Mouse (Mus musculus): ENCODE measurements around the gene Steap1. TPM values are rescaled to one million over a fixed set of nuclear protein-coding genes. Genes with fewer than 3 reads are reported as not detected.

The Steap1 gene
- 0.88 and 1.8 TPM in 2 replicates for polyA plus RNA-seq (2014; fragmentation: Nextera tagmentation; extraction: Ambion mirVana)

DNA sequence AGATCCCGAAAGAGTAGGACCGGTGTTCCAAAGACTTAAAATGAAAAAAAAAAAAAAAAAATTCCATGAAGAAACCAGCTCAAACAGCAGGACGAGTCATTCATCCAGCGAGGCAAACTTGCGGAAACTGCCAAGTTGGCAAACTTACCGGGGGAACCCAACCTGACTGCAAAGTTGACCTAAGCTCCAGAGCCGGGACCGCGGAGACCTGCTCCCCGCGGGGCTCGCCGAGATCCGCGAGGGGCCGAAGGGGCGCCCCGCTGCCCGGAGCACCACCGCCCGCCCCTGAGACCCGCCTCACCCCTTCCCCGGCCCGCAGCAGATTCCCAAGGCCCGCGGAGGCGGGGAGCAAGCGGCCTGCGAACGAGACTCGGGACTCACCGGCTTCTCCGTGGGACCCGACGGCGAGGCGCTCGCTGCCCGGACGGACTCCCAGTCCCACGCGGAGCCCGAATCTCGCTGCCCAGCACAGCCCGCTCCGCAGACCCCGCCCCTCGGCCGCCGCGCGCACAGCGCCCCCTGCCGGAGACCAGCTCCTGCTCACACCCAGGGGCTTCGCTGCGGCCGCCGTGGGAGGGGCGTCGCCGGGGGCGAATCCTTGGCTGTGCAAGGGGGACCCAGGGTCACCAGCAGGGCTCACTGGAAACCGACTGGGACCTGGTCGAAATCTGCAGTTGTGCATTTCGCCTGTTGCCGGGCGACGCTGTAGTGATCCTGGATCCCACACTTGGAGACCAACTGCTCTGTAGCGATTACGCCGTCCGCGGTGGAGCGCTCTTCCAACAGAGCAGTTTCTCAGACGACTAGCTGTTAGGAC, at the start of gene Steap1:
TSS of gene Steap1 (minus strand) at position 461 of the 817 bp plus-strand sequence.
- Histone ChIP-seq H3K27ac (ENCODE audit: low read depth, low read length) (no peak within 1 kb of the TSS), H3K4me3 (ENCODE audit: low read depth, low read length) (peak within 1 kb of the TSS; percentile 52), H3K9ac (replicated peaks; ENCODE audit: low read depth, low read length) (peak within 1 kb of the TSS; percentile 46; the same call in 1 of the 2 replicates), H3K4me1 (ENCODE audit: control insufficient read depth, insufficient read depth, low read length) (no peaks in the 10 kb centered on the region; the same call in 1 of the 2 replicates), H3K4me2 (ENCODE audit: low read depth, low read length) (peak within 1 kb of the TSS; percentile 93), H3K27me3 (ENCODE audit: control insufficient read depth, insufficient read depth, low read length) (peaks cover 3% of the 10 kb centered on the region; the same call in 1 of the 2 replicates), H3K36me3 (ENCODE audit: control insufficient read depth, insufficient read depth, low read length) (no peaks in the 10 kb centered on the region), H3K9me3 (ENCODE audit: control insufficient read depth, low read length) (no peaks in the 10 kb centered on the region)
- WGBS, result under 1% methylated on average over 64 of the region's 75 CpGs
- ATAC-seq (ENCODE audit: low read depth), result peak; percentile 93

DNA sequence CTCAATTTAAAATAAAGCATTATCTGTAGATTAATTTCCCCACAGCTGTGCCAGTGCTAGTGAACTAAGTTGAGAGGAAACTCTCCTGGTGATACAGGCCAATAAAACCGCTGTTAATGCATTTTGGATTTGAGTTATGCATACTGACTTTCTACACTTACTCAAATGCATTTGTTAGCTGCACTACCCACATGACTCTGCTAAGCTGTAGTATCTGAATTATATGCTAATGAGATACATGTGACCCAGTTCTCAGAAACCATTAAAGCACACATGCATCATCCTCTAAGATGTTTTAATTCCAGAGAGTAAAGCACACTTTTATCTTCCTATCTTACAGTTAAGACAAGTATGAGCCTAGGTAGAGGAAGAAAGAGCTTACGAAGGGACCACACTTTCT, 38.0 kb upstream of the Steap1 start:
- peak; percentile 65 for ATAC-seq (ENCODE audit: low read depth)
- no peaks in the 10 kb centered on the region for H3K27me3 ChIP-seq (ENCODE audit: control insufficient read depth, insufficient read depth, low read length)
- H3K27ac ChIP-seq (ENCODE audit: low read depth, low read length), result no peak overlapping the region
- no peaks in the 10 kb centered on the region for H3K9me3 ChIP-seq (ENCODE audit: control insufficient read depth, low read length)
- no peak overlapping the region for H3K4me2 ChIP-seq (ENCODE audit: low read depth, low read length)
- H3K4me3 ChIP-seq (ENCODE audit: low read depth, low read length), result no peak overlapping the region
- no peaks in the 10 kb centered on the region for H3K4me1 ChIP-seq (ENCODE audit: control insufficient read depth, insufficient read depth, low read length)
- H3K36me3 ChIP-seq (ENCODE audit: control insufficient read depth, insufficient read depth, low read length), result no peaks in the 10 kb centered on the region
- WGBS, result 82% methylated on average over 2 of the region's 2 CpGs
- H3K9ac ChIP-seq (replicated peaks; ENCODE audit: low read depth, low read length), result no peak overlapping the region

DNA sequence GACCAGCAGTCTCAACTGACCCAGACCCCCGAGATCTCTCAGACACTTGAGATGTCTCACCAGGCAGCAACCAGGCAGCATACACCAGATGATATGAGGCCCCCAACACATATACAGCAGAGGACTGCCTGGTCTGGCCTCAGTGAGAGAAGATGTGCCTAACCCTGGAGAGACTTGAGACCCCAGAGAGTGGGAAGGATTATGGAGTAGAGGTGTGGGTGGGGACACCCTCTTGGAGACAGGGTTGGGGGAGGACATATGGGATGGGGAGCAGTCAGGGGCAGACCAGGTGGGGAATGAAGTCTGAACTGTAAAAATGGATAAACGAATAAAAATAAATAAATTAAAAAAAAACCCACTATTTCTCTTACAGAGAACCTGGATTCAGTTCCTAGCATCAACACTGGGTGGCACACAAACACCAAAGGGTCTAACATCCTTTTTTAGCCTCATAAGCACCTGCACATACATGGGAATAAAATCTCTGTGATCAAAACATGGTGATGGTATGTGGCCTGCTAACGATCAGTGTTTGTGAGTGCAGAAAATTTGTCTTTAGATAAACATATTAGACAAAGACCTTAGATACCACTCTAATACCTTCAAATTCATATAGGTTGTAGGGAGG, 7.4 kb upstream of the Steap1 start:
- Histone ChIP-seq H3K9me3 (ENCODE audit: control insufficient read depth, low read length) (no peaks in the 10 kb centered on the region), H3K9ac (replicated peaks; ENCODE audit: low read depth, low read length) (no peak overlapping the region), H3K4me2 (ENCODE audit: low read depth, low read length) (no peak overlapping the region), H3K36me3 (ENCODE audit: control insufficient read depth, insufficient read depth, low read length) (no peaks in the 10 kb centered on the region), H3K27me3 (ENCODE audit: control insufficient read depth, insufficient read depth, low read length) (no peaks in the 10 kb centered on the region), H3K4me3 (ENCODE audit: low read depth, low read length) (no peak overlapping the region), H3K4me1 (ENCODE audit: control insufficient read depth, insufficient read depth, low read length) (no peaks in the 10 kb centered on the region), H3K27ac (ENCODE audit: low read depth, low read length) (no peak overlapping the region)
- ATAC-seq (ENCODE audit: low read depth), result peak; percentile 52; the same call in 1 of the 2 replicates
- WGBS, result 71% methylated on average over 3 of the region's 3 CpGs

DNA sequence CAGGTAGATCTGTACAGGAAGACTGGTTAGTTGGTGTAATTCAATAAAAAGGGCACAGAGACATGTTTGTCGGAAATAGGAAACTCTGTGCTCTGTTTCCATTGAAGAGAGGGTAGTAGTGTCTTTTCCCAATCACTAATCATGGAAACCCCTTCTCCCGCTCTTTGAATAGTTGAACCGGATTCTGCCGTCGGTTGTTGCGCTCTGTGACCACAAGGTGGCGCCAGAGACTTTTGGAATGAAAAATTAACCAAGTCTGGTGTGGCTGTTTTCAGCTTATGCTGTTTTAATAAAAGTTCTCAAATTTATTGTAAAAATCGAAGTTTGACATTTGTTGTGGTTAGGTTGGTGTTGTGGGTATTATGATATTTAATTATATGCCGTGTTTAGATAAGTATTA, 5.9 kb upstream of the Steap1 start:
- Histone ChIP-seq H3K9me3 (ENCODE audit: control insufficient read depth, low read length) (no peaks in the 10 kb centered on the region), H3K4me3 (ENCODE audit: low read depth, low read length) (no peak overlapping the region), H3K27me3 (ENCODE audit: control insufficient read depth, insufficient read depth, low read length) (no peaks in the 10 kb centered on the region), H3K4me2 (ENCODE audit: low read depth, low read length) (no peak overlapping the region), H3K9ac (replicated peaks; ENCODE audit: low read depth, low read length) (no peak overlapping the region), H3K4me1 (ENCODE audit: control insufficient read depth, insufficient read depth, low read length) (no peaks in the 10 kb centered on the region), H3K36me3 (ENCODE audit: control insufficient read depth, insufficient read depth, low read length) (no peaks in the 10 kb centered on the region), H3K27ac (ENCODE audit: low read depth, low read length) (no peak overlapping the region)
- no peak for ATAC-seq (ENCODE audit: low read depth)
- 2% methylated on average over 9 of the region's 9 CpGs for WGBS

DNA sequence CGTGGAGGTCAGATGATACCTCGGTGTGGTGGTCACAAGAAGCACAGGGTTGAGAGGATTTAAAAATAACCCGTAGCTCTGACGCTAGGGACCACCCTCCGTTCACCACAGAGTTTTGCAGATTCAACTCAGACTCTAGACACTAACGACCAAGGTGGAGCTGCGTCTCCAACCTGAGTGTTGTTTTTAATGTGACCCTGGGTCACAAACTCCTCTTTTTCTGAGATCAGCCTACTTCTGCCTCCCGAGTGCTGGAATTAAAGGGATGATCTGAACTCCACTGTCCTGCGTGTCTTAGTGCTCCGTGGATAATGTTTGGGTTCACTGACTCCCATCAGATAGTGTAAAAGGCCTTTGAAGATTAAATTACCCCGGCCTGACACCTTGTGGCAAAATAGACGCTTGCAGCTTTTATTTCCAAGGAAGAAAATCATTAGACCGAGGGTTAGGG, 671 bp upstream of the Steap1 start:
- no peaks in the 10 kb centered on the region for H3K9me3 ChIP-seq (ENCODE audit: control insufficient read depth, low read length)
- H3K36me3 ChIP-seq (ENCODE audit: control insufficient read depth, insufficient read depth, low read length), result no peaks in the 10 kb centered on the region
- H3K4me3 ChIP-seq (ENCODE audit: low read depth, low read length), result peak overlapping the region; percentile 52
- H3K4me2 ChIP-seq (ENCODE audit: low read depth, low read length), result peak overlapping the region; percentile 93
- H3K4me1 ChIP-seq (ENCODE audit: control insufficient read depth, insufficient read depth, low read length), result no peaks in the 10 kb centered on the region; the same call in 1 of the 2 replicates
- no peak overlapping the region for H3K9ac ChIP-seq (replicated peaks; ENCODE audit: low read depth, low read length)
- peak; percentile 82 for ATAC-seq (ENCODE audit: low read depth)
- WGBS, result under 1% methylated on average over 13 of the region's 13 CpGs
- H3K27me3 ChIP-seq (ENCODE audit: control insufficient read depth, insufficient read depth, low read length), result peaks cover 3% of the 10 kb centered on the region; the same call in 1 of the 2 replicates
- H3K27ac ChIP-seq (ENCODE audit: low read depth, low read length), result no peak overlapping the region

DNA sequence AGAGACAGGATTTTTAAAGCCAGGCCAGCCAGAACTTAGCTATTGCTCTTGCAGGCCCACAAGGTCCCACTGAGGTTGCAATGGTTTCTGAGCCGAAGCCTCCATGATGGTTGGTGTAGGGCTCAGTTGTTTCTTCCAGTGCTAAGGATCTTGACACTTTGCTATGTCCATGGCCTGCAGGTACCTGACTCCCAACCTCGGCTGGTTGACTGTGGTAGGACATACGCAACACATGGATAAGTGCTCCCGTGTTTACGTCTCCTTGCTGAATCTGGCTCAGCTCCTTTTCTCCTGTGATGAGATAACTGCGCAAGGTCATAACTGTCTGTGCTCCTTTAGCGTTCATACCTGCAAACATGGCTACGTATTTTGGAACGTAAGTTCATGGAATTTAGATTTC, 14.7 kb downstream of the Steap1 start:
- Histone ChIP-seq H3K4me2 (ENCODE audit: low read depth, low read length) (no peak overlapping the region), H3K9me3 (ENCODE audit: control insufficient read depth, low read length) (no peaks in the 10 kb centered on the region), H3K27me3 (ENCODE audit: control insufficient read depth, insufficient read depth, low read length) (no peaks in the 10 kb centered on the region), H3K36me3 (ENCODE audit: control insufficient read depth, insufficient read depth, low read length) (no peaks in the 10 kb centered on the region), H3K4me3 (ENCODE audit: low read depth, low read length) (no peak overlapping the region), H3K9ac (replicated peaks; ENCODE audit: low read depth, low read length) (no peak overlapping the region), H3K4me1 (ENCODE audit: control insufficient read depth, insufficient read depth, low read length) (no peaks in the 10 kb centered on the region), H3K27ac (ENCODE audit: low read depth, low read length) (no peak overlapping the region)
- ATAC-seq (ENCODE audit: low read depth), result no peak
- 95% methylated on average over 9 of the region's 9 CpGs for WGBS

DNA sequence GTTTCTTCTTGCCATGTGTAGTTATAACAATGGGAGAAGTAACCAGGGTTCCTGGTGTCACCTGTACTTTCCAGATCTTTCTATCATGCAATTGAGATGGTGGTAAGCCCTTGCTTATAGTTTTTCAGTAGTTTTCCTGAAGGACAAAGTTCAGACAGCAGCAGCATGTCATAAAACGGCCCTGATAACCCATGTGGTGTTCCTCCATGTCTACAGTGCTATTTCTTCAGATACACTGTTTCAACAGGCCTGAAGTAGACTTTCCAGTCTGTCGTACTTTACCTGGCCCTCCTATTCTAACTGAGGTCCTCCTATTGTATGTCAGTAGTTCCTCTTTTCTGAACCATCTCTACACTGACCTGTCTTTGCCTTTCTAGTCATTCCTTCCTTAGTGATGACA, 16.3 kb downstream of the Steap1 start:
- no peak overlapping the region for H3K9ac ChIP-seq (replicated peaks; ENCODE audit: low read depth, low read length)
- ATAC-seq (ENCODE audit: low read depth), result no peak
- WGBS, result 78% methylated on average over 2 of the region's 2 CpGs

DNA sequence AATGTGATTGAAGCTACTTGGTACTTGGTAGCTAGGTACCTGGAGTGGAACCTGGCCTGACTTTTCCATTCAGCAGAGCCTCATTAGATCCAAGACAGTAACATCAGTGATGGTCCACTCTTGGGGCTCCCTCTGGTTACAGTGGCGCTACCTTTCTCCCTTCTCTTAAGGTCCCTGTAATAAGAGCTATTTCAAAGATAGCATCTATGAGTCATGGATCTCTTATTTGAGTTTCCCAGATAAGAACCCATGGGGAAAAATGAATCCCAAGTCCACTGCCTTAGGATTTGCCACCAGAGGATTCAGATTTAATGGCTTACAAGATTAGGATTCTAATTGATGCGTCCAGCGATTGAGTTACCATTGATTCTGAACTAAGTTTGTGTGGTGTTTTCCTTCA, 16.9 kb downstream of the Steap1 start:
- no peaks in the 10 kb centered on the region for H3K4me1 ChIP-seq (ENCODE audit: control insufficient read depth, insufficient read depth, low read length)
- H3K27me3 ChIP-seq (ENCODE audit: control insufficient read depth, insufficient read depth, low read length), result no peaks in the 10 kb centered on the region
- no peak overlapping the region for H3K27ac ChIP-seq (ENCODE audit: low read depth, low read length)
- no peaks in the 10 kb centered on the region for H3K9me3 ChIP-seq (ENCODE audit: control insufficient read depth, low read length)
- H3K9ac ChIP-seq (replicated peaks; ENCODE audit: low read depth, low read length), result no peak overlapping the region
- H3K4me3 ChIP-seq (ENCODE audit: low read depth, low read length), result no peak overlapping the region
- 87% methylated on average over 3 of the region's 3 CpGs for WGBS
- no peaks in the 10 kb centered on the region for H3K36me3 ChIP-seq (ENCODE audit: control insufficient read depth, insufficient read depth, low read length)
- no peak overlapping the region for H3K4me2 ChIP-seq (ENCODE audit: low read depth, low read length)
- no peak for ATAC-seq (ENCODE audit: low read depth)

More for the DNA sequence above, 16.3 kb downstream of the Steap1 start:
- H3K4me1 ChIP-seq (ENCODE audit: control insufficient read depth, insufficient read depth, low read length), result no peaks in the 10 kb centered on the region
- no peak overlapping the region for H3K4me2 ChIP-seq (ENCODE audit: low read depth, low read length)
- no peak overlapping the region for H3K27ac ChIP-seq (ENCODE audit: low read depth, low read length)
- H3K4me3 ChIP-seq (ENCODE audit: low read depth, low read length), result no peak overlapping the region
- no peaks in the 10 kb centered on the region for H3K36me3 ChIP-seq (ENCODE audit: control insufficient read depth, insufficient read depth, low read length)
- H3K9me3 ChIP-seq (ENCODE audit: control insufficient read depth, low read length), result no peaks in the 10 kb centered on the region
- no peaks in the 10 kb centered on the region for H3K27me3 ChIP-seq (ENCODE audit: control insufficient read depth, insufficient read depth, low read length)

DNA sequence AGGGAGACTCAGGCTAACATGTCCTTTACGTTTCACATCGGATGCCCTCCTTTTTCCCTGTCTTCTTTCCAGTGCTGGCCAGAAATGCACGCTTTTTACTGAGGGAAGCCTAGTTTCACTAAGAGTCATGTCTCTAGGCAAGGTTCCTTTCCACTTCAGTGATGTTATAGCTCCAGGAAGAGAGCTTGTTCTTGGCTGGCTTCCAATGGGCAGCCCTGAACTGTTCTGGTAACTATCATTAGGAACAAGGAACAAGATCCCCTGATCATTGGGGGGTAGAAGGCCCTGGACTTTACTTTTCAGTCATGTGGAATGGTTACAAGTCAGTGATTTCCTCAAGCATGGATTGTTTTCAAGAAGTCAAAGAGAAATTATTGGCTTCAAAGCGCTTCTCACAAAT, 19.2 kb downstream of the Steap1 start:
- H3K27me3 ChIP-seq (ENCODE audit: control insufficient read depth, insufficient read depth, low read length), result no peaks in the 10 kb centered on the region
- no peaks in the 10 kb centered on the region for H3K36me3 ChIP-seq (ENCODE audit: control insufficient read depth, insufficient read depth, low read length)
- no peaks in the 10 kb centered on the region for H3K9me3 ChIP-seq (ENCODE audit: control insufficient read depth, low read length)
- H3K27ac ChIP-seq (ENCODE audit: low read depth, low read length), result no peak overlapping the region
- ATAC-seq (ENCODE audit: low read depth), result no peak
- no peak overlapping the region for H3K4me2 ChIP-seq (ENCODE audit: low read depth, low read length)
- no peaks in the 10 kb centered on the region for H3K4me1 ChIP-seq (ENCODE audit: control insufficient read depth, insufficient read depth, low read length)
- WGBS, result 91% methylated on average over 4 of the region's 4 CpGs
- no peak overlapping the region for H3K9ac ChIP-seq (replicated peaks; ENCODE audit: low read depth, low read length)
- H3K4me3 ChIP-seq (ENCODE audit: low read depth, low read length), result no peak overlapping the region

All from neural tube, embryonic 14.5 days (tissue).